Mouse (Mus musculus) CH12.LX (cell line): ENCODE results near the gene Gng2. TPM values are rescaled to one million over a fixed set of nuclear protein-coding genes. Genes with fewer than 3 reads are reported as not detected.

Experiments used
- DNase-seq: peaks from one replicate; pipeline ENCODE4 v3.0.0-alpha.2; 2013; ENCODE audit errors: extremely low read depth
- H3K27ac ChIP-seq: 2 replicates; pipeline ENCODE4 v1.5.1; 2012; ENCODE audit warnings: low read depth, mild to moderate bottlenecking, control low read depth, moderate library complexity; ENCODE audit not compliant: insufficient read depth
- H3K27me3 ChIP-seq: replicated peaks from 2 replicates; pipeline ENCODE3; 2012; ENCODE audit warnings: inconsistent platforms
- H3K36me3 ChIP-seq, 2 experiments: replicated peaks in 1 of 2; 2 replicates each; pipeline versions ENCODE3 to v1.6.1; 2012; ENCODE audit warnings: inconsistent platforms in 1 of 2, low read length in 1 of 2, mild to moderate bottlenecking in 1 of 2, mixed read lengths in 1 of 2, moderate library complexity in 1 of 2; ENCODE audit not compliant: control insufficient read depth in 1 of 2, insufficient read depth in 1 of 2
- H3K4me1 ChIP-seq, 2 experiments: 2 replicates each; pipeline ENCODE4 v1.6.1; 2012; ENCODE audit warnings: inconsistent platforms in 1 of 2, moderate library complexity in 1 of 2; ENCODE audit not compliant: insufficient read depth in 2 of 2, control insufficient read depth in 1 of 2
- H3K4me2 ChIP-seq: 2 replicates; pipeline ENCODE4 v1.6.1; 2012; ENCODE audit warnings: low read depth, mild to moderate bottlenecking, control low read depth; ENCODE audit not compliant: poor library complexity, insufficient read depth, severe bottlenecking
- H3K4me3 ChIP-seq, 3 experiments: fragments of 150-350 bp in 1 of 3; sonication (generic) in 1 of 3; replicated peaks in 1 of 3; 2 replicates each; pipeline versions ENCODE3 to v1.5.1; 2011 to 2012; ENCODE audit warnings: low read depth in 2 of 3, low read length in 2 of 3, mild to moderate bottlenecking in 2 of 3, moderate library complexity in 2 of 3, control low read depth in 1 of 3, improper control_type of control experiment in 1 of 3, inconsistent platforms in 1 of 3, mixed read lengths in 1 of 3; ENCODE audit not compliant: poor library complexity in 1 of 3
- H3K79me2 ChIP-seq: replicated peaks from 2 replicates; pipeline ENCODE4 v1.6.1; 2012; ENCODE audit warnings: mild to moderate bottlenecking, moderate library complexity; ENCODE audit not compliant: control insufficient read depth, poor library complexity, insufficient read depth, severe bottlenecking; ENCODE audit errors: extremely low read depth
- H3K9ac ChIP-seq: 2 replicates; pipeline ENCODE4 v1.6.1; 2012; ENCODE audit warnings: low read depth, mild to moderate bottlenecking, control low read depth, moderate library complexity; ENCODE audit not compliant: insufficient read depth
- H3K9me3 ChIP-seq: replicated peaks from 2 replicates; pipeline ENCODE3; 2012; ENCODE audit warnings: low read length, inconsistent platforms, mixed read lengths
- HCFC1 ChIP-seq: IDR thresholded peaks from 2 replicates; pipeline ENCODE4 v1.6.1; 2012; ENCODE audit warnings: low read depth, mild to moderate bottlenecking, inconsistent platforms, low read length, improper control_type of control experiment
- MYC ChIP-seq: IDR thresholded peaks from 2 replicates; pipeline ENCODE4 v1.6.1; 2011; ENCODE audit warnings: low read depth, mild to moderate bottlenecking, improper control_type of control experiment, low read length
- PAX5 ChIP-seq: IDR thresholded peaks from 2 replicates; pipeline ENCODE4 v1.6.1; 2012; ENCODE audit warnings: low read length, inconsistent platforms, mixed read lengths
- POLR2A ChIP-seq: IDR thresholded peaks from 2 replicates; pipeline ENCODE4 v1.6.1; 2011; ENCODE audit warnings: low read depth, mild to moderate bottlenecking, improper control_type of control experiment, low read length
- SIN3A ChIP-seq: IDR thresholded peaks from 2 replicates; pipeline ENCODE4 v1.6.1; 2012; ENCODE audit warnings: low read length, improper control_type of control experiment, inconsistent platforms
- ZMIZ1 ChIP-seq: IDR thresholded peaks from 2 replicates; pipeline ENCODE4 v1.6.1; 2012; ENCODE audit warnings: low read depth, mild to moderate bottlenecking, inconsistent platforms, low read length, improper control_type of control experiment
- ZNF384 ChIP-seq: IDR thresholded peaks from 2 replicates; pipeline ENCODE4 v1.6.1; 2012; ENCODE audit warnings: low read depth, low read length, improper control_type of control experiment, inconsistent platforms
- dilution Hi-C: fragments of 300-500 bp; cut with MboI; formaldehyde crosslinking; loops from 2 replicates; pipeline ENCODE4 v1.14.3; 2020; ENCODE audit warnings: low sequenced_read_pairs; ENCODE audit not compliant: extremely low pct_unique_long_range_greater_than_20kb, extremely low pct_ligation_motif_present
- in situ Hi-C: fragments of 300-500 bp; cut with MboI; formaldehyde crosslinking; loops from 3 replicates; pipeline ENCODE4 v1.14.3; 2019; ENCODE audit warnings: low sequenced_read_pairs, low pct_ligation_motif_present, low pct_unique_long_range_greater_than_20kb, mixed read lengths
- polyA plus RNA-seq: library from polyadenylated mRNA; unstranded; fragments of >175 nt; gene quantifications from 2 replicates; pipeline ENCODE4 v1.2.1, GENCODE M21; 2012; ENCODE audit warnings: low read depth; ENCODE audit not compliant: insufficient read length
- total RNA-seq, 2 experiments: library from RNA; depleted of rRNA; stranded (reverse); fragments of 300-350 nt in 1 of 2; fragments of >200 nt in 1 of 2; gene quantifications; 2 replicates each; pipeline ENCODE4 v1.2.3; 2012 to 2014

Gene Gng2
- total and polyA plus RNA-seq, 3 experiments: 52.1 to 67.7 (median 63.4) TPM

GRCm38 (mm10) chr14:19961924-19962915, 15.2 kb downstream of the Gng2 start:
- in situ Hi-C loops (loop anchor here (5.0 kb wide), 1 partner anchor 35 kb away; no protein-coding TSS in a partner anchor), dilution Hi-C loops (no loop called here)
- peaks cover 7 to 45% of the 10 kb centered on the region in 2 experiments for H3K36me3 ChIP-seq
- H3K4me2 ChIP-seq: no peak overlapping the region
- peaks cover 7 to 50% of the 10 kb centered on the region in 2 experiments; a peak in 3 of 4 replicates for H3K4me1 ChIP-seq
- H3K9ac ChIP-seq: no peak overlapping the region
- H3K9me3 ChIP-seq: no peaks in the 10 kb centered on the region
- H3K79me2 ChIP-seq: peaks cover 22% of the 10 kb centered on the region
- H3K27me3 ChIP-seq: no peaks in the 10 kb centered on the region
- no peak for TF ChIP-seq HCFC1
- no peak for TF ChIP-seq ZNF384
- TF ChIP-seq POLR2A: no peak
- TF ChIP-seq, all 38 proteins: peak for 0
- H3K27ac ChIP-seq: no peak overlapping the region
- H3K4me3 ChIP-seq: no peak overlapping the region
- DNase-seq: no peak

GRCm38 (mm10) chr14:19959860-19960259, 17.6 kb downstream of the Gng2 start:
- peaks cover 17 to 56% of the 10 kb centered on the region in 2 experiments for H3K36me3 ChIP-seq
- DNase-seq: no peak
- no peak overlapping the region for H3K4me2 ChIP-seq
- dilution Hi-C loops: no loop called here
- peaks cover 2 to 30% of the 10 kb centered on the region in 2 experiments; a peak in 3 of 4 replicates for H3K4me1 ChIP-seq
- no peak overlapping the region for H3K27ac ChIP-seq
- TF ChIP-seq MYC (no peak), SIN3A (no peak)
- H3K9me3 ChIP-seq: no peaks in the 10 kb centered on the region
- H3K79me2 ChIP-seq: peaks cover 15% of the 10 kb centered on the region; the same call in 1 of the 2 replicates
- in situ Hi-C loops: loop anchor here (5.0 kb wide), 1 partner anchor 33 kb away; no protein-coding TSS in a partner anchor
- H3K27me3 ChIP-seq: no peaks in the 10 kb centered on the region
- no peak overlapping the region for H3K9ac ChIP-seq
- no peak overlapping the region for H3K4me3 ChIP-seq

GRCm38 (mm10) chr14:19955077-19955476, 22.4 kb downstream of the Gng2 start:
- peaks cover 26 to 74% of the 10 kb centered on the region in 2 experiments for H3K36me3 ChIP-seq
- no peak for DNase-seq

More at GRCm38 (mm10) chr14:19955077-19955476, 22.4 kb downstream of the Gng2 start:
- no peaks in the 10 kb centered on the region for H3K27me3 ChIP-seq
- H3K4me2 ChIP-seq: no peak overlapping the region
- H3K27ac ChIP-seq: no peak overlapping the region
- TF ChIP-seq PAX5: no peak
- TF ChIP-seq ZMIZ1: no peak
- no peak overlapping the region for H3K9ac ChIP-seq
- H3K79me2 ChIP-seq: no peaks in the 10 kb centered on the region
- no peaks in the 10 kb centered on the region for H3K9me3 ChIP-seq
- dilution Hi-C loops (no loop called here), in situ Hi-C loops (no loop called here)
- H3K4me3 ChIP-seq: no peak overlapping the region
- H3K4me1 ChIP-seq: no peaks in the 10 kb centered on the region
